Mouse (Mus musculus) intestine, postnatal 0 days (tissue): Measurements from ENCODE around the gene Camk1d. TPM values are rescaled to one million over a fixed set of nuclear protein-coding genes. Genes with fewer than 3 reads are reported as not detected.

ENCODE experiments used
- ATAC-seq: fragments of 200-750 bp; cut with Nextera tagmentation; 2 replicates; pipeline ENCODE4 v1.8.0; 2017; ENCODE audit warnings: mild to moderate bottlenecking, moderate TSS enrichment, moderate library complexity
- H3K27ac ChIP-seq: fragments of 300-500 bp; sonication (generic); 2 replicates; pipeline ENCODE4 v1.5.1; 2014; ENCODE audit warnings: mild to moderate bottlenecking, low read depth, low read length, moderate library complexity
- H3K27me3 ChIP-seq: fragments of 300-500 bp; sonication (generic); replicated peaks from 2 replicates; pipeline ENCODE4 v1.6.1; 2014; ENCODE audit warnings: low read length, mixed read lengths; ENCODE audit not compliant: control insufficient read depth, insufficient read depth
- H3K36me3 ChIP-seq: fragments of 300-500 bp; sonication (generic); 2 replicates; pipeline ENCODE4 v1.6.1; 2014; ENCODE audit warnings: mild to moderate bottlenecking, moderate library complexity; ENCODE audit not compliant: control insufficient read depth, insufficient read depth
- H3K4me1 ChIP-seq: fragments of 300-500 bp; sonication (generic); replicated peaks from 2 replicates; pipeline ENCODE4 v1.6.1; 2014; ENCODE audit warnings: antibody characterized with exemption, low read length, mixed read lengths; ENCODE audit not compliant: control insufficient read depth, insufficient read depth
- H3K4me2 ChIP-seq: fragments of 300-500 bp; sonication (generic); replicated peaks from 2 replicates; pipeline ENCODE4 v1.6.1; 2014; ENCODE audit warnings: low read depth, mild to moderate bottlenecking, moderate library complexity
- H3K4me3 ChIP-seq: fragments of 300-500 bp; sonication (generic); 2 replicates; pipeline ENCODE4 v1.5.1; 2014; ENCODE audit warnings: low read depth, low read length
- H3K9ac ChIP-seq: fragments of 300-500 bp; sonication (generic); 2 replicates; pipeline ENCODE4 v1.6.1; 2014; ENCODE audit warnings: mild to moderate bottlenecking, low read depth, low read length
- H3K9me3 ChIP-seq: fragments of 300-500 bp; sonication (generic); 2 replicates; pipeline ENCODE4 v1.6.1; 2016; ENCODE audit warnings: mixed run types; ENCODE audit not compliant: control insufficient read depth
- CTCF ChIP-seq: sonication (generic); IDR thresholded peaks from 2 replicates; pipeline ENCODE4 v1.5.1; 2016; ENCODE audit warnings: low read depth, mild to moderate bottlenecking, control low read depth, antibody characterized with exemption, moderate library complexity
- whole genome bisulfite sequencing: fragments of 180-500 bp; shearing (Covaris S2); extraction: QIAGEN DNeasy Blood & Tissue Kit; methylation state at CpG from one replicate; pipeline ENCODE4 v1.1.7; 2014; 5-methylcytosine and 5-hydroxymethylcytosine counted together
- polyA plus RNA-seq: library from polyadenylated mRNA; unstranded; fragments of >200 nt; fragmentation: Nextera tagmentation; extraction: Ambion mirVana; gene quantifications from 2 replicates; pipeline ENCODE4 v1.2.1, GENCODE M21; 2015

The Camk1d gene
- polyA plus RNA-seq, 1 experiment from 2014 or later, result 11.3 TPM

DNA sequence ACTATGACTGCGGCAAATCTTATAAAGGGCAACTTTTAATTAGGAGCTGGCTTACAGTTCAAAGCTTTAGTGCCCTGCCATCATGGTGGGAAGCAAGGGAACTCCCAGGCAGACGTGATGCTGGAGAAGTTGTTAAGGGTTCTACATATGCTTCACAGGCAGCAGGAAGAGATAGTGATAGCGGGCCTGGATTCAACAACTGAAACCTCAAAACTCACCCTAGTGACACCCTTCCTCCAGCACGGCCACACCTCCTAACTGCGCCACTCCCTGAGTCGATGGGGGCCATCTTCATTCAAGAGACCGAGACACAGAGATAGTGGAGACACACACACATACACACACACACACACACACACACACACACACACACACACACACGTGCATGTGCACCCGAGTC is 39.8 kb downstream of the Camk1d start:
- WGBS, result 71% methylated on average over 9 of the region's 9 CpGs
- Histone ChIP-seq H3K36me3 (no peaks in the 10 kb centered on the region; the same call in 1 of the 2 replicates), H3K27me3 (no peaks in the 10 kb centered on the region), H3K9me3 (no peaks in the 10 kb centered on the region), H3K4me1 (peaks cover 16% of the 10 kb centered on the region; the same call in 1 of the 2 replicates), H3K27ac (no peak overlapping the region), H3K9ac (no peak overlapping the region), H3K4me3 (no peak overlapping the region), H3K4me2 (peak overlapping the region; percentile 30; the same call in 1 of the 2 replicates)
- TF ChIP-seq CTCF, result no peak
- no peak for ATAC-seq

DNA sequence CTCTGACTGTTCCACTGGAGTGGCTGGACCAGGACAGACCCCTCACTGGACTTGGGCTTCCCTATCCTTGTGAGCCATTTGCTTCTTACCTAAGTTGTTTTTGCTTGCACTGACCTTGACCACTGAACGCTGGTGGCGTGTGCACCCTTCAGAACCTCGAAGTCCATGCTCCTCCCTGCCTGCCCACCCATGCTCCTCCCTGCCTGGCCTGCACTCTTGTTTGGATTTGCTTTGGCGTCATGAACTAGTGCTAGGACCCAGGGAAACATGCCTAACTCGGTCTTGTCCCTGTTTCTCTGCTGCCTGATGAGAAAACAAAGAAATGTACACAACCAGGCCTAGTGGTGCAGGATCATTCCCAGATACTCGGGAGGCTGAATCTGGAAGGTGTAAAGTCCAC is 40.5 kb downstream of the Camk1d start:
- Histone ChIP-seq H3K27me3 (no peaks in the 10 kb centered on the region), H3K4me1 (peaks cover 16% of the 10 kb centered on the region; the same call in 1 of the 2 replicates), H3K27ac (no peak overlapping the region), H3K4me3 (no peak overlapping the region), H3K36me3 (no peaks in the 10 kb centered on the region; the same call in 1 of the 2 replicates), H3K9ac (no peak overlapping the region), H3K9me3 (no peaks in the 10 kb centered on the region), H3K4me2 (no peak overlapping the region)
- no peak for ATAC-seq
- no peak for TF ChIP-seq CTCF
- WGBS, result 44% methylated on average over 6 of the region's 6 CpGs

DNA sequence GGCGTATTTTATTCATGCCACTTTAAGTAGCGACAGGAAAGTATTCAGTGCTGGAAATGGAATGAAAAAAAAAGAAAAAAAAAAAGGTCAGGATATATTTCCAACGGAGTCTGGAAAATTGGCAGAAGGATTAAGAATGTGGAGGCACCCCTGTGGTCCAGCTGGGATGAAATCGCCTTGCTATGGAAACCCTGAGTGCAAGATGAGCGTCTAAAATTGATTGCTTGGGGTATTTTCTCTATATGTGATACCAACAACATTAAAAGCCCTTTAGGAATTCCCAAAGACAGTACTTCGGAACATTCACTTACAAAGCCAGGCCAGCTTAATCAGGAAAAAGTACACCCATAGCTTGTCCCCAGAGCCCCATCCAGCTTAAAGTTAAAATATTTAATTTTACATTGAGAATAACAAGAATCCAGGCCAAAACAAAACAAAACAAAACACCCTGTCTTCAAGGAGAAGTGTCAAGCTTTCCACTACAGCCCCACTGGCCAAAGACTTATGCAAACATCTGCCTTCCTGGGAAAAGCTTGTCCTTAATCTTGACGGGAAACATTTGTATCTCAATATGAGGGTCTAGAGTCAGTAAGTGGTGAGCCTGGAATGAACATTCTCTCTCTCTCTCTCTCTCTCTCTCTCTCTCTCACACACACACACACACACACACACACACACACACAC is 41.3 kb downstream of the Camk1d start:
- Histone ChIP-seq H3K4me1 (peaks cover 16% of the 10 kb centered on the region; the same call in 1 of the 2 replicates), H3K36me3 (no peaks in the 10 kb centered on the region; the same call in 1 of the 2 replicates), H3K27ac (no peak overlapping the region), H3K4me2 (no peak overlapping the region), H3K9ac (no peak overlapping the region), H3K27me3 (no peaks in the 10 kb centered on the region), H3K9me3 (no peaks in the 10 kb centered on the region), H3K4me3 (no peak overlapping the region)
- 66% methylated on average over 7 of the region's 7 CpGs for whole genome bisulfite sequencing
- no peak for ATAC-seq
- TF ChIP-seq CTCF, result no peak

DNA sequence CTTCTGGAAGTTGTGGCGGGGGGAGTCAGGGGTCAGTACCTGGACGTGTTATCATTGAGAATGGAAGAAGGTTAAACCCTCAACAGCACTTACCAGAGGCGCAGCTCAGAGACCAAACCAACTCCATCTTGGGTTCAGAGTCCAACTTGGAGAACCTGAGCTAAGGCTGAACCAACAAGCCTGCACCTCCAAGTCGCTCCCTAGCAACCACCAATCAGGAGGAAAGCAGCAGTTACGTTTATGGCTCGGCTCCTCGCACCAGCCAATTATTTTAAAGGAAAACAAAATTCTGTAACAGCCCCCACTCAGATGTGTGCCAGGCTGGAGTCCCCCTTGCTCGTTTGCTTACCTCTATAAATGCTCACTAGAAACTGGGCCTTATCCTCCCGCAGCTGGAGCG is 44.2 kb downstream of the Camk1d start:
- ATAC-seq, result no peak
- H3K4me1 ChIP-seq, result 0 out of 2 replicates have a peak, but pooled peaks cover under 1% of the 10 kb centered on the region
- H3K4me2 ChIP-seq, result no peak overlapping the region
- TF ChIP-seq CTCF, result no peak
- H3K27ac ChIP-seq, result no peak overlapping the region
- no peaks in the 10 kb centered on the region for H3K9me3 ChIP-seq
- no peaks in the 10 kb centered on the region; the same call in 1 of the 2 replicates for H3K36me3 ChIP-seq
- H3K27me3 ChIP-seq, result no peaks in the 10 kb centered on the region
- no peak overlapping the region for H3K4me3 ChIP-seq
- H3K9ac ChIP-seq, result no peak overlapping the region
- WGBS, result 90% methylated on average over 10 of the region's 10 CpGs

DNA sequence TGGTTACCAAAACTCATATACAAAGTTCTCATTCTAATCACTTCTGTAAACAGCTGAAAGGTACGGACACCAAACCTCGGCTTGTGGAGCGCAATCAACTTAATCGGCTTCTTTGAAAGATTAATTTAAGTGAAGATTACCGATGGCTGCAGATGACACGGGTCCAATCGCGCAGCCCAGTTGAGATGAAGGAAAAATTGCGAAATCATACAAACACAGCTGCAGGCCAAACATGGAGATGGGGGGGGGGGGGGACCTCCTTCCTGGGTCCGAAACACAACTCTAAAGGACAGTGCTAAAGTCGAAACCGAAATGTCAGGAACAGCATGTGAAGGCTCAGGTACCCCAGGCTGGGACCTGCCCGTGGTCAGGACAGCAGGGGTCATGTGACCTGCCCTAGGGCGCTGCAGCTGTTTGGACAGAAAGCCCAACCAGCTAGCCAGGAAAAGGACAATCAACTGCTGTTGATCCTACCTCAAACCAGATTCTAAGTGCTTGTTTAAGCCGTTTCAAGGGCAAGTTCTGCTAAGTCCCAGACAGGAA is 44.7 kb downstream of the Camk1d start:
- Histone ChIP-seq H3K4me3 (no peak overlapping the region), H3K9me3 (no peaks in the 10 kb centered on the region), H3K27me3 (no peaks in the 10 kb centered on the region), H3K4me2 (0 out of 2 replicates have a peak overlapping the region, but pooled peaks have one; percentile 9), H3K9ac (no peak overlapping the region), H3K36me3 (no peaks in the 10 kb centered on the region; the same call in 1 of the 2 replicates), H3K4me1 (no peaks in the 10 kb centered on the region), H3K27ac (no peak overlapping the region)
- 55% methylated on average over 15 of the region's 15 CpGs for WGBS
- peak; percentile 22; the same call in 1 of the 2 replicates for ATAC-seq
- TF ChIP-seq CTCF, result no peak

DNA sequence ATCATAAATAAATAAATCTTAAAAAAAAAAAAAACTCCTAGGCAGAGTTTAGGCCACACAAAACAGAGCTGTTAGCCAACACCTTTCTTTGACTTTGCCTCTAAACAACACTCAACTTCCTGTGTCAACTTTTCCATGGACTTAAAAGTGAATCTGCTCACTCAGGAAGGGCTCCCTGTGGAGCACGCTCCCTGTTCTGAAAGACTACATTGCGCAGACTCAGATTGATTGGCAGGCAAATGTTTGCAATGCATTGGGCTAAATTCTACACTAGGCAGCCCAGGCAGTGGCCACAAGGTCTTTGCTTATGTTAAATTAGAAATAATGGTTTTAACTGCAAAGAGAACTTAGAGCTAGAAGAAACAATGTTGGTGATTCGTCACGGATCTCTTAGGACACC is 45.4 kb downstream of the Camk1d start:
- H3K9ac ChIP-seq, result no peak overlapping the region
- H3K27me3 ChIP-seq, result no peaks in the 10 kb centered on the region
- TF ChIP-seq CTCF, result no peak
- no peaks in the 10 kb centered on the region for H3K4me1 ChIP-seq
- H3K4me3 ChIP-seq, result no peak overlapping the region
- H3K36me3 ChIP-seq, result no peaks in the 10 kb centered on the region; the same call in 1 of the 2 replicates
- H3K27ac ChIP-seq, result no peak overlapping the region
- no peaks in the 10 kb centered on the region for H3K9me3 ChIP-seq
- 79% methylated on average over 4 of the region's 4 CpGs for WGBS
- H3K4me2 ChIP-seq, result no peak overlapping the region
- no peak for ATAC-seq
